Mouse (Mus musculus) inflammation-experienced regulatory T-cells, adult 6 months (primary cell): ENCODE measurements around the gene Rtn4r. TPM values are rescaled to one million over a fixed set of nuclear protein-coding genes. Genes with fewer than 3 reads are reported as not detected.
"Not testable (repeated sequence)": the region's sequence is repeated elsewhere in the genome, so short reads cannot be mapped to it uniquely, and the experiment has no call there.

Experiments
- ATAC-seq: one replicate; pipeline ENCODE4 v1.8.0; 2017
- polyA plus RNA-seq, 3 experiments: library from polyadenylated mRNA; unstranded; fragments of 100-300 nt; shearing (Covaris generic); gene quantifications; one replicate each; pipeline ENCODE4 v1.2.1; 2017

Gene Rtn4r
- polyA plus RNA-seq, 3 experiments from 2014 or later, result not detected

DNA sequence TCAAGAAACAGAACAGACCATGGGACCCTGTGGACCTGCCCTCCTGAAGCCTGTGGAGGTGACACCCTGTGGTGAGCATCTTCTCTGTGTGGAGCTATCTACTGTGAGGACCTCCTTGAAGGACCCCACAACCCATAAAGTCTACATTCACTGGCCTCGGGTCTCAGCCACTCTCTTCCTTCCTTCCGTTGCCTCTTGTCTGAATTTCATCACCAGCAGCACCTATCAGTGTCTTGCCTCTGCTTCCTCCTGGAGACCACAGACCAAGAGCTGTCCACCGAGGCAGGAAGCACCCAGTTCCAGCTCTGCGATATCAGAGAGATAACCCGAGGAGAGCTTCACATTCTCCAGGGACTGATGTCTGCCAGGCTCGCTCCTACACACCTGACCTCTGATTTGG lies 31.8 kb downstream of the Rtn4r start:
- ATAC-seq, result no peak

DNA sequence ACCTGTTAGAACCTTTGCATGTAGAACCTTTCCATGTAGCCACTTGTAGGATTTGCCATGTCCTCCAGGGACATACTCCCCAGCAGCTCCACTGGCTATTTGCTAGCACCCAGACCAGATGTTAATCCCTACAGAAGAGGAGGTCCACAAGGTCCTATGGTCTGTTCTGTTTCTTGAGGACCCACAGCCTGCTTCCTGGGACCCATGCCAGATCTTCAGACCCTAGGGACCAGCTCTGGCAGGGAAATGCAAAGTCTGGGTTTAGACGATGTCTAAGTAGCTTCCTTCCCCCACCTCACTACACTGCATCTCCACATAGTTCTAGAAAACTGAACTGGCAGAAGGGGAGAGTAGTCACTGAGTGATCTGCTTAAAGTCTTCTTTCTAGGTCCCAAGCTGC lies 32.3 kb downstream of the Rtn4r start:
- ATAC-seq, result no peak

DNA sequence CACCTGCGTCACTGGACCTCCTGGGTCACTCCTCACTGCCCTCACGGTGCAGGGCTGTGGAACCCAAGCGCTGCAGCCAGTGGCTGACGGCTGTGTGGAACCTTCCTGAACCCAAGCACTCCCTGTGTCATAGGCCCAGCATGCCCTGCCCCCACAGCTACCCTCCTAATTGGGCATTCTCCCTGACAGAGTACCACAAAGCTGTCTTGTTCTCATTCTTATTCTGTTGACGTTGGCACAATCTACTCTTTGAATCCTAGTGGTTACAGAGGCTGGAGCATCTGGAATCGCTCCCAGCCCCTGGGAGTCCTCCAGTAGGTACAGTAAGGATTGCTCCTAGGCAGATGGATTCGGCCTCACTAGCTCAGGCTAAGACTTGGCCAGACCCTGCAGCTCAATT lies 33.1 kb downstream of the Rtn4r start:
- ATAC-seq, result no peak

DNA sequence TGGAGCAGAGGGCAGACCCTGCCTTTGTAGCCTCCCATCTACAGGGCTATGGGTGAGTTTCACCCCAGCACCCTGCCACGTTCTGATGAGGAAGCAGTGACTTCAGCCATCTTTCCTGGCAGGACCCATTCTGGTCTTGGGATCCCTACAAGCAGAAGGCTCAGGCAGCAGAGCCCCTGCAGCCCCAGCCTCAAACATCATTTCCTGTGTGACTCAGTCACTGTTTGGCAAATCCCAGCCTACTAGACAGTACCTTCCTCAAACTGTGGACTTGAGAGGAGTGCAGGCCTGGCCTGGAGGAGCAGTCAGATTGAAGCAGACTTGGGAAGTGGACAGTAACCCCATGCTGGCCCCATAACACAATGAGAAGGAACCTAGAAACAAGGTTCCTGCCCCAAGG lies 33.7 kb downstream of the Rtn4r start:
- ATAC-seq, result no peak

DNA sequence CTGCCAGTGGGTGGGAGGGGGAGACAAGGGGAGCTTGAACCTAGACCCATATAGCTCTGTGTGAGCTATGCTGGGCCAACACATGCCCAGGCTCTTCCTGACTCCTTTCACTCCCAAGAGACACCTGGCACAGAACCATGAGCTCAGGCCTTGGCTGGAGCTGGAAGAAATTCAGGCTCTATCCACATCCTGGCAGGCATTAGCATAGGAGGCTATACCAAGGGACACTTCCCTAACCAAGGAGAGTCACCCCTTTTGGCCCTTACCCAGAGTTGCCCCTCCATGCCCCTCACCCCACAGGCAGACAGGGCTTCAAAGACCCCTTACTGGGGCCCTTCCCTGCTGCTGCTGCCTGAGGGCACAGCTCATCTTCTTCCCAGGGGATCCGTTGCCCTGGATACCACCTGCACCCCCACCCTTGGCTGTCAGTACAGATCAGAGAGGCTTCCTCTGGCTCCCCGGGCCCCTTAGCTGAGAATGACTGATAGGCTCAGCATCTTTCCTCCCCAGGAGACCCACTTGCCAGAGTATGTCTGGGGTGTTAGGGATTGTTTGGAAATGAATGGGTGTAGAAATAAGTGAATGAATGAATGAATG lies 37.3 kb downstream of the Rtn4r start:
- ATAC-seq, result no peak

DNA sequence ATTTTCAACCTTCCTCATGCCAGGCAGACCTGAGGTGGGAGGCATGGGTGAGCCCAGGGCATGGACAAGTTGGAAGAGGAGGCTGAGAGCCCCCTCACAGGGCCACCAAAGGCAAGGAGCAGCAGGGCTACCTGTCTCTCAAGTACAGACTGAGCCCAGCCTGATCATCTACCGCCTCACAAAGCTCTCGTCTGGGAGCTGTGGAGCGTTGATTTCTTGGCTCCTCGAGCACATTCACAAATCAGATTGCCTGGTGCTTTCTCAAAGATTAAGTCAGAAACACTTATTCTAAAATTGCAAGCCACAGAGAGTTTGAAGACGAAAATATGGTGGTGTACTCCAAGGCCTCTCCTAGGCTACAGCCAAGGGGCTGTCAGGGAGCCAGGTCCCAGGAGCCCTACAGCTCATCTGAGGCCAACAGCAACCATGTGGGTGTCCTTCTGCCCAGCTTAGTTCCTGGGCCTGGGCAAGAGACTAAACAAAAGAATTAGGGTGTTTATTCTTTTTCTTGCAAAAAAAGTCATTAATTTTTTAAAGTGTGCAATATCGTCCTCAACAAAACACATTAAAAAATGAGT lies 39.3 kb downstream of the Rtn4r start:
- ATAC-seq, result no peak

DNA sequence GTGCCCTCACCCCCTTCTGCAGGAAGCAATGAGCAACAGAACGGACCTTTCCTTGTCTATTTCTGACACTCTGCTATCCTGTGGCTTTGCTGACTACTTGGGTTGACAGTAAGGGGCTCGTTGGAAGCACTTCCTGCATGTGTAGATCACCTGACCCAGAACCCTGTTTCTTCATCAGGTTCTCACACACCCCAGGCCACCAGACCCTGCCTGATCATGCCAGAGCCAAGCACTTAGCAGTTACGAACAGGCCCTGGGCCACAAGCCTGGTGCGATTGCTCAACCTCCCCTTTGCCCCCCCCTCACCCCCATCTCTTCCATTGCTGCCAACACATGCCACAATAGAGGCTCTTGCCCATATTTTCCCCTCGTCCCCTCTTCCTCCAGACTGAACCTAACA lies 41.7 kb downstream of the Rtn4r start:
- ATAC-seq, result no peak

DNA sequence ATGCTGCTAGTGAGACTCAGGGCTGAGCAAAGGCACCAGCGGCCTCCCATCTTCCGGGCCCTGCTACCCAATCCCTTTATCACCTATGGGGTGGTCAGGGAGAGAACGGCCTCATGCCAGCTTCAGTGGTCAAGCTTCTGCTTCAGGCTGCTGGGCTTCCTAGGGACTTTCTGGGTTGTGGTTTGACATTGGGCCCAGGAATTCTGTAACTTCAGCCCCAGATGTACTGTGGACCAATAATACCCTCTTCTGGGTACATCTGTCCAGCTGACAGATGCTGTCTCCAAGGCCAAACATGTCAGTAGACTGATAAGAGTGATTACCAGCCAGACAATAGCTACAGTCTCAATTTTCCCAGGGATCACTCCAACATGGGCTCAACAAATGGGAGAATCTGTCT lies 42.3 kb downstream of the Rtn4r start:
- ATAC-seq, result no peak

DNA sequence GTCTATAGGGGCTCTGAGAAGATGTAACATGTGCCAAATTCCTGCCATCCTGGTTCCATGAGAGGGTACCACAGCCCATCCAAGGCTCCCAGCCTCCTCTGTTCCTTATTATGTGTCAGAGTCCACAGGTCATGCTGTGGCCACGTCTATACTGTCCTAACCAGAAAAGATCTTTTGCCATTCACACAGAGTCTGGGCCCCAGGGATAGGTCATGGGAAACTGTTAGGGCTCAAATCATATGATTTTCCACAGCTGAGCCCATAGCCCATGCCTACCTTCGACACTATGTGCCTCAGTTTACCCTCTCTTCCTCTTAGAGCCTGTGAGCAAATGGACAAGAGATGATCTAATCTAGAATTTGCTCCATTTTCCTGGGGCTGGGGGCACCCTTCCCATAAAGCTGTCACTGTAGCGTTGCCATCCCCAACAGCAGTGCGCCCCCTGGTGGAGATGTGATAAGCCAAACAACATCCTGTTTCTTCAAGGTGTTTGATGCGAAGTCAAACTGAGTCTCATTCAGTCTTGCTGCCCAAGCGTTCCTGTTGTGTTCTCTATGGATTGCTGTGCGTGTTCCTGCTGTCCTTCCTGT lies 44.9 kb downstream of the Rtn4r start:
- no peak for ATAC-seq

DNA sequence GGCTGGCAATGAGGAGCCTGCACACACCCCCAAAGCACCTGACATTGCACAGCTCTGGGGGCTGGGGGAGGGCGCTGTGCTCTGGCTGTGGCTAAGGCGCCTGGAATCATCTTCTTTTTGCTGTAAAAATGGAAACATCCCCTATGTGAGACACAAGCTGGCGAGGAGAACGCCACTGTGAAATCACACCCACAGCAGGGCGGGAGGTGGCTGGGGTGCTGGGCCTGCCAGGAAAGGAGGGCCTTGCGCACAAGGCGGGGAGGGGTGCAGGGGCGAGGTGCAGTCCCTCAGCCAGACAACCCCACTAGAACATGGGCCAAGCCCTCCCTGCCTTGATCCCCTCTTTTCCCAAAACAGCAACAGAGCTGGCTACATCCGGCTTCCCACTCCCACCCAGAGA lies 45.8 kb downstream of the Rtn4r start:
- ATAC-seq, result no peak

DNA sequence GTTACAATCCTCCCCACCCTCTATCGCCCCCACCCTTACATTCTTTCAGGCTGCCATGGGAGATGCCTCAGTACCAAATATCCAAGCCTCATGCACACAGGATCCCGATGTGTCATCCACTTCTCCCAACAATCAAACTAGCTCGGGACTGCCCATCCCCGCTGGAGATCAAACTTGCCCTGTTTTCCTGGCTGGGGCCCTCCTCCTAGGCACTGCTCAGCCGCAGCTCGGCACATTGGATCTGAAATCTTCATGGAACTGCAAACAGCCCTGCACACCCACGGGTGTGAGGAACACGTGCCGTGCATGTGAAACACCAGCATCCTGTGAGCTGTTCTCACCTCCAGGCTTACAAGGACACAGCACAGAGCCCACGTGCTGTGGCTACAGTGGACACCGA lies 46.3 kb downstream of the Rtn4r start:
- no peak for ATAC-seq

DNA sequence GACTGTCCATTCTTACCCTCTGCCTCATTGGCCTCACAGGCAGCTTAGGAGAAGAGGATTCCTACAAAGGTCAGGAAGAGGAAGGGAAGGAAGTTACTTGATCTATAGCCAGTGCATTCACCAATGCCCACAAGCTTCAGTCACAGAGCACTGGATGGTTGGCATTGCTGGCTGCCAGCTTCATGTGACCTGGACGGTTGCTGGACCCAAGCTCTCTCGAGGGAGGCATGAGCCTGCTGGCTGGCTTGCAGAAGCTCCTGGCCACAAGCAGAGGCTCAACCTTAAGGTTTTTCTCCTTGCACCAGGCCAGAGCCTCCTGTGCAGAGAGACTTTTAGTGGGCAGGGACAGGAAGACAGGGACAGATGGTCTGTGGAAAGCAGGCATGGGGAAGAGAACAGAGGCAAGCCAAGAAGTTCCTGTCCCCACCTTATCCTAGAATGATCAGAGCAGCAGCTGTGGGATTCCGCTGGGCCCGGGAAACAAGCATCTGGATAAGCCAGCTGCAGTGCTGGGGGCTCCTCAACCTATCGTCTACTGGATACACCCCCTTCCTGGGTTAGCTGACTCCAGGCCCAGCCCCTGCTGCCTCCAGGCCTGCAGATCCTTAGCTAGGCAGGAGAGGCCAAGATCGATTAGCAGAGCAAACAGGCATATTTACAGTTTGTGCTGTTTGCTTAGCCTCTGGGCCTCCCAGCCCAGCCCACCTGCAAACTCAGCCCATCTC lies 48.5 kb downstream of the Rtn4r start:
- no peak for ATAC-seq

DNA sequence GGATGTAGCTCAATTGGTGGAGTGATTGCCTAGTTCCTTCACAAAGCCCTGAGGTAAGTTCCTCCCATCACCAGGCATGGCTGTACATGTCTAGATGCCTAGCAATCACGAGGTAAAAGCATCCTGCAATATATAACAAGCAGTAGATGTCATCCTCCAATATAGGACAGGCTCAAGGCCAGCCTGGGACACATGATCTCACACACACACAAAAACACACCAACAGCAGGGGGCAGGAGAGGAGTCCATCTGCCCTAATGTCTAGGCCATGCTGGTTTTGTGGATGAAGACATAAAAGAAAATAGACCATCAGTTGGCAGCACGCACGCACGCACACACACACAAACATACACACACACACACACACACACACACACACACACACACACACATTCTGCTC lies 49.3 kb downstream of the Rtn4r start:
- no peak for ATAC-seq

DNA sequence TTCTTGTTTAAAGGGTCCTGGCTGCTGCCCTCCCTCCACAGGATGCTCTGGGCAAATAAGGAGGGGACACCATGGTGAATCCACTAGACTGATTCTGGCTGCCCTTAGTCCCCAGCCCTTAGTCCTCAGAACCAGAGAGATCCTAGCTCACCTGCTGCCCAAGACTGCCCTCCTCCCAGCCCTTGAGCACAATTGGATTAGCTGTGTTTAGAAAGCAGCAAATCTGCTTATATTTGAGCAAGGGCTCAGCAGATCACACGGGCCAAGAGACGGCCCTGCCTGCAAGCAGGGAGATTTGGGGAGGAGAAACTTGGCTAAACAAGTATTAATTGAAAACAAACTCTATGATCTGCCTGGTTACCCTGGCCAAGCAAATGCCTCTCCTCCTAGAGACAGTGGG lies 52.1 kb downstream of the Rtn4r start:
- no peak for ATAC-seq

DNA sequence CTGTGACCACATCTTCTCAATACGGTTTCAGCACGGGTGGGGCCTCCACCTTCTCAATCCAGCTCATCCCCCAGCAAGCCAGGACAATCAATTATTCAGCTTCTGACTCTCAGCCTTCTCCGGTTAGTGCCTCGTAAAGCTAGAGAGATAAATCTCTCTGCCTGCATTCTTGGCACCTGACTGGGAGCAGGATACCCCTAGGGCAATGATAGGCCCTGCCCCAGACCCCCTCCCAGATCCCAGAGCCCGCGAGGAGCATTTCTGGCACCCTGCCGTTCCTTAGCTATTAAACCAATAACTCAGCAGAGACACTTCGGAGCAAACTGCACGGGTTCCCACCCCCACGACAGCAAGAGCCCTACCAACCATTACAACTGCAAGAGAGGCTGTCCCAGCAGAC lies 54.0 kb downstream of the Rtn4r start:
- no peak for ATAC-seq

DNA sequence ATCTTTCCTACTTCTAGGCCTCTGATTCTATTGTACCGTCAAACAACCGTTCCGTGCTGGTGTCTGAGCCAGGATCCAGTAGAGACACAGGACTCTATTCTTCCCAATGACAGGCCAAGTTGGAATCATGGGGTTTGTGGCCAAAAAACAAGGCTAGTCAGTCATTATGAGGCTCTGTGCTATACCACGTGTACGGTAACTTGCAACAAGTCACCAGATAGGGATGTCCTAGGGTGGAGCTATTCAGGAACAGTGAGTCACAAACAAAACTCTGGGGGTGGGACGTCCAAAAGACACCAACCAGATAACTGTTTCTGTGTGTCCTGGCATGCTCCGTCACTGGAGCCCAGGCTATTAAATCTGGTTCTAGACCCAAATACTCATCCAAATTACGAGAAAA lies 55.3 kb downstream of the Rtn4r start:
- ATAC-seq, result no peak

DNA sequence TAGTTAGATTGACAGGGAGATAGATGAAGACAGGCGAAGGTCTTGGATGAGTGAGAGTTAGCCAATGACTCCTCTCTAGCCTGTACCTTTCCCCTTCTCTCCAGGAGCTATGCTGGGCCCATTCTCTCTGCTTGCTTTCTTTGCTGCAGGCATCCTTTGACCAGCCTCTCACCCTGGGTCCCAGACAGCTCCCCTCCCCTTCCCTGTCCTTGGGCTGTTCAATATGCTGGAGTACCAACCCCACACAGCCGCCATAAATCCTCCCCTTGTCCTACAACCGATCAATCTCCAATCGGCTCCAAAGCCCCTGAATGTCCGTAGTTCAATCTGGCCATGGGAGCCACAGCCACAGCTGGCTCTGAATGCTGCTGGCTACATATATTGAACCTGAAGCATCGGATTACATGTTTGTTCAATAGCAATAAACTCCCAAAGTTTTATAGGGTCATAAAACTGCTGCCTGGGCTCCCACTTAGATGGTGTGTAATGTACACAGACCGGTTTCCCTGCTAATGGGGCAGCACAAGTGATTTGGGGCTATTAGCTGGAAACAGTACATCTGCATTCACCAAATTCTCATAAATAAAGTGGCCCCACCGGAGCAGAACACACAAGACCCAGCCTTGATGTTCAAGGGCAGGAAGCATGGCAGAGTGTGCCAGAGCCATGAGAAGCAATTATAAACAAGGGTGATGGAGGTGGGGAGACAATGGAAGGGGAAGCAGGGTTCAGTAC lies 58.4 kb downstream of the Rtn4r start:
- no peak for ATAC-seq

DNA sequence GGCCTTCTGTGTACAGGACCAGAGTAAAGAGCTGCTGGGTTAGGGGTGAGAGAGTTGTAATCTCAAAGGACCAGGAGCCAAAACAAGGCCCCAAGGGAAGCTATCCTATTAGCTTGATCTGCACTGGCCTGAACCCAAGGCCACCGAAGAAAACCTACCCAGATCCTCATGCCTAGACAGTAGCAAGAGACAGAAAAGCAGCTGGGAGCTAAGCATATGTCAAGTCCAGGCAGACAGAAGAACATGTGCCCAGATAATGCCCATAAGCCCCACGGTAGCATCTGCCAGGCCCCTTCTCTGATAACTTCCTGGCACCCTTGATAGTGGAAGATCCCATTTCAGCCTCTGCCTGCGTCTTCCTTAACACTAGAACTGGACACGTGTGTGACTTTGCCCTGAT lies 59.4 kb downstream of the Rtn4r start:
- no peak for ATAC-seq

DNA sequence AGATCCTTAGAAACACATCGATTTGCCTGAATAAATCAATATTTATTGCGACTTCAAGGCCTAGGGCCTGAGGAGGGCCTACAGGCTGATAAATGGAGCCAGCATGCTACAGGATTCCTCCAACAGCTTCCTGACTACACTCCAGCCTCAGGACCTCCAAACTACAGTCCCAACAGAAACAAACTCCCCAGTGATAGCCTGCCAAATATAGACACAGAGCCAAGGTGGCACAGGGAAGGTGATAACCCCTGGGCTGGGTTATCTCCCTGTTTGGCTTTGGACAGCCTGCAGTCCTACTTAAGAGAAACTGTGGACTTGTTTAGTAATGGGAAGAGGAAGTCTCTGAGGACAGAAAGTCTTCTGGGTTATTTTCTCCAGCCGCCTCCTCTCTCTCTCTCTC lies 59.8 kb downstream of the Rtn4r start:
- no peak for ATAC-seq

DNA sequence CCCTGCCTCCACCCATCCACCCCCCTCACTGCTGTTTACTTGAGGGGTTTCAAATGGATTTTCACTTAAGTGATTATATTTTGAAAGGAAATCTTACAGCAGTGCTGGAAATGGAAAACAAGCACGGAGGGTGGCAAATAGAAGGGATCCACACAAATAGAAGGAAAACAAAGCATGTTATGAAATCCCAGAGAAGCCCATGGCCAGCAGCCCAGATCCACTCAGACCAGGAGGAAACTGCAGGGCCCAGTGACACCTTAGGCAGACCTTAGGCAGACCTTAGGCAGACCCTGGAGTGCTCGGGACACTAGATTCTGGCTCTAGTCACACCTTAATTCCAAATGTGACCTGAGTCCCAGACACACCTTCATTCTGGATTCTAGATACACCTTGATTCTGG lies 63.6 kb downstream of the Rtn4r start:
- ATAC-seq, result no peak

DNA sequence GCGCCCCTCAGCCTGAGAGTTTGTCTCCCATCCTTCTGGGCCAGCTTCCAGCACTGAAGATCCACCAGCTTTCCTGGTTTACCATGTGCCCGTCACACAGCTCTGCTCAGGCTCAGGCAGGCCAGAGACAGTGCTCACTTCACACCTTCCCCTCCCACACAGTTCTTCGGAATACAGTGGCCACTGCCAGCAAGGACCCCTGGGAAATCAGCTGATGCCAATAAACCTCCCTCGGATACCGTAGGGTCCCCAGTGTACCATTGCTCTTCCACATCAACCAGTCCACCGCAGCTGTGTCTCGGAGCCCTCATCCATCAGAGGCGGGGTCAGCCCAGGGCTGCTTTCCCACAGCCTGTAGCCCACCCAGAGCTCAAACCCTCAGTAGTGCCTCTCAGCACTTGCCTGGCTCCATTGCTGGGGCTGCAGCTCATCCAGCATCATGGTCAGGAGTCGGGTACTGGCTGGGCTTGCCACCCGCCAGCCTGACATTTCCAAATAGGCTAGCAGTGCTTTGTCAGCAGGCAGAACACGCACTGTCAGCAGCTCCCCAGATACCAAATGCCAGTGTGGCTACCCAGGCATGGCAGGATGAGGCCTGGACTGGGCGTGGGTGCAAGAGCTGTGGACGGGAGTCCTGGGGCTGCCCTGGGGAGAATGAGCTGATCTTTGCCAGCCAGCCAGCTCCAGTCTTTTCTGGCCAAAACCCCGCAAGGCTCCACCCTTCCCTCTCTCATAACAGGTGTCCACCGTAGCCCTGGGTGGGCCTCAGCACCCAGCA lies 67.0 kb downstream of the Rtn4r start:
- no peak for ATAC-seq

DNA sequence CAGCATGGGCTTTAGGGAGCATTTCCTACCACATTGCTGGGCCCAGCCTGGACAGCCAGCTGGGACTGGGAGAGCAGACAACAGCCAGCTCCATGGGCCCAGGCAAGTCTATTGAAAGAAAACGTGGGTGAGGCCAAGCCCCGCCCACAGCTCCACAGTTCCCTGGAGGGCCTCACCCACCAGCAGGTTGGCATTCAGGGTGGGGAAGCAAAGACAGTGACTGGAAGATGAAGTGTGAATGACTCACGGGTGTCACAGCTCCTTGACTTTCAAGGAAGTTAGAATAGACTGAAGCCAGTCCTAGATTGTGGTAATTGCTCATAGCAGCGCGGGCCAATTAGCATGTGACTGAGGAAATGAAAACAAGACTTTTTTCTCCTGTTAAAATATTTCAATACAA lies 67.6 kb downstream of the Rtn4r start:
- no peak for ATAC-seq

DNA sequence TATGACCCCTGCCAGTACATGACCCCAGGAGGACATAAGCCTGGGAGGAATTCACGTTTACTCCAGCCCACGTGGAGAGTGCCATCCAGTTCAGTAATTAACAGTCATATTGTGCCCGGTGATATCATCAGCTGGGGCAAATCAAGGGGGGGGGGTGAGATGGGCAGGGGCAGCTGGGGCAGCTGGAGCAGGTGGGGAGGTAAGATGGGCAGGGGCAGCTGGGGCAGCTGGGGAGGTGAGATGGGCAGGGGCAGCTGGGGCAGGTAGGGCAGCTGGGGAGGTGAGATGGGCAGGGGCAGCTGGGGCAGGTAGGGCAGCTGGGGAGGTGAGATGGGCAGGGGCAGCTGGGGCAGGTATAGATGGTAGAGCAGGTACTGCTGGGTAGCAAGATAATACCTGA lies 68.1 kb downstream of the Rtn4r start:
- not testable (repeated sequence) for ATAC-seq
